Mouse (Mus musculus) hindbrain, embryonic 10.5 days (tissue): ENCODE measurements around the gene P3h3. TPM values are rescaled to one million over a fixed set of nuclear protein-coding genes. Genes with fewer than 3 reads are reported as not detected.
"Not testable (repeated sequence)": the region's sequence is repeated elsewhere in the genome, so short reads cannot be mapped to it uniquely, and the experiment has no call there.

Experiments used
- DNase-seq: peaks from one replicate; pipeline ENCODE4 v3.0.0-alpha.2; 2017; ENCODE audit warnings: low spot score
- H3K27ac ChIP-seq: fragments of 300-500 bp; sonication (generic); 2 replicates; pipeline ENCODE4 v1.5.1; 2016; ENCODE audit warnings: mild to moderate bottlenecking, moderate library complexity
- H3K27me3 ChIP-seq: fragments of 300-500 bp; sonication (generic); 2 replicates; pipeline ENCODE4 v1.6.1; 2016; ENCODE audit warnings: mild to moderate bottlenecking; ENCODE audit not compliant: poor library complexity, insufficient read depth, severe bottlenecking
- H3K36me3 ChIP-seq: fragments of 300-500 bp; sonication (generic); 2 replicates; pipeline ENCODE4 v1.6.1; 2016; ENCODE audit warnings: mild to moderate bottlenecking, moderate library complexity
- H3K4me1 ChIP-seq: fragments of 300-500 bp; sonication (generic); replicated peaks from 2 replicates; pipeline ENCODE4 v1.6.1; 2016; ENCODE audit warnings: mild to moderate bottlenecking
- H3K4me3 ChIP-seq: fragments of 300-500 bp; sonication (generic); 2 replicates; pipeline ENCODE4 v1.5.1; 2016; ENCODE audit warnings: mild to moderate bottlenecking, moderate library complexity
- H3K9me3 ChIP-seq: fragments of 300-500 bp; sonication (generic); 2 replicates; pipeline ENCODE4 v1.6.1; 2016; ENCODE audit warnings: mild to moderate bottlenecking, moderate library complexity
- WGBS: fragments of 180-500 bp; shearing (Covaris S2); methylation state at CpG from one replicate; pipeline ENCODE4 v1.1.7; 2016; 5-methylcytosine and 5-hydroxymethylcytosine counted together
- polyA plus RNA-seq: library from polyadenylated mRNA; unstranded; fragments of >200 nt; fragmentation: Nextera tagmentation; extraction: Ambion mirVana; gene quantifications from 2 replicates; pipeline ENCODE4 v1.2.1, GENCODE M21; 2016

Gene P3h3
- polyA plus RNA-seq, 1 experiment from 2014 or later: 13.4 TPM

DNA sequence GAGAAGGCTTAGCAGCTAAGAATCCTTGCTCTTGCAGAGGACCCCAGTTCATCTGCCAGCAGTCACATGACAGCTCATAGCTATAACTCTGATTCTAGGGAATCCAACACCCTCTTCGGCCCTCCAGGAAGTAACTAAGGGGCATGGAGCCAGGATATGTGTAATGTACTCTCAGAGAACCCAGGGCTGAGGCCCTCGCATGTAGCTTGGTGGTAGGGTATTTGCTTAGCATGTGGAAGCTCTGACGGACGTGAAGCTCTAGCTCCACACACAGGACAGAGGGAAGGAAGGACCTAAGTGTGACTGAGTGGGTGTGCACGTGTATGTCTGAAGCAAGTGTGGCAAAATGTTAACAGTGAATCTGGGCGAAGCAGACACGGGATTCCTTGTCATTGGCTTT, 21.1 kb downstream of the P3h3 start:
- 83% methylated on average over 7 of the region's 7 CpGs for WGBS
- no peak for DNase-seq
- Histone ChIP-seq H3K4me3 (no peak overlapping the region), H3K36me3 (peaks cover 46% of the 10 kb centered on the region), H3K4me1 (peaks cover 63% of the 10 kb centered on the region), H3K27me3 (0 out of 2 replicates have a peak, but pooled peaks cover 11% of the 10 kb centered on the region), H3K27ac (no peak overlapping the region), H3K9me3 (no peaks in the 10 kb centered on the region)

DNA sequence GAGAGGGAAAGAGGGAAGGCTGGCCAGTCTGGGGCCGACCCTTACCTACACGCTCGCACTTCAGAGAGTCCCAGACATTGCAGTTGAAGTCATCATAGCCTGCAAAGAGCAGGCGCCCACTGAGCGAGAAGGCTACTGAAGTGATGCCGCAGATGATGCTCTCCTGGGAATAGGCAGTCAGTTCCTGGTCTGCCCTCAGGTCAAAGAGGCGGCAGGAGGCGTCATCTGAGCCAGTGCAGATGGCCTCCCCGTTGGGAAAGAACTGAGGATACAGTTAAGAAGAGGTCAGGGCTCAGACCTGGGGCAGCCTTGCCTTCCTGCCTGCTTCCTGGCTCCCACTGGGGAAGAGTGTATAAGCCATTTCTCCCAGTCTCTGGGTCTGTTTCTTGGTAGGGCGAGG, 22.0 kb downstream of the P3h3 start:
- no peaks in the 10 kb centered on the region for H3K9me3 ChIP-seq
- peaks cover 68% of the 10 kb centered on the region for H3K4me1 ChIP-seq
- H3K27ac ChIP-seq: peak overlapping the region; percentile 50
- H3K36me3 ChIP-seq: peaks cover 46% of the 10 kb centered on the region
- 0 out of 2 replicates have a peak, but pooled peaks cover 9% of the 10 kb centered on the region for H3K27me3 ChIP-seq
- DNase-seq: peak; percentile 41
- WGBS: 52% methylated on average over 10 of the region's 10 CpGs
- H3K4me3 ChIP-seq: 0 out of 2 replicates have a peak overlapping the region, but pooled peaks have one; percentile 11

DNA sequence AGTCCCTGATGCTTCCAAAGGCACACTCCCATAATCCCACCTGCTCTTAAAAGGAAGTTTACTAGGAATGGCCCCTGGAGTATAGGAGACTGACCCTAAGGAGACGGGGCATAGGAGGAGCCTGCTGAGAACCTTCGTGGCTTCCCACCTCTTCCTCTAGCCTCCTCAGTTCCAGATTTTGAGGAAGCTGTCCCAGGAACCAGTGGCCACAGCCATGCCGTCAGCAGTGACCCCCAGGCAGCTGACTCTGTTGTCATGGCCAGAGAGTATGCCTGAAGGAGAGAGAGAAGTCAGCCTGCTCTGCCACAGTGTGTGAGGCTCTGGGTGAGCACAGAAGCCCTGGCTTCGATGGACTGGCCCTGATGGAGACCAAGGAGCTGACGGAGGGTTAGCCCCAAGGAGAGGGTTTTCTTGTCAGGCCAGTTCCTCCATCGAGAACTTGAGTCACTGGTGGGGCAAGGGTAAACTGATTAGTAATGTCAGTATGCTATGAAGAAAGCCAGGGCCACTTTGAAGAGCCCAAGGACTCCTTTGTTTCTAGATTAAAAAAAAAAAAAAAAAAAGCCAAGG, 23.0 kb downstream of the P3h3 start:
- peaks cover 46% of the 10 kb centered on the region for H3K36me3 ChIP-seq
- H3K4me3 ChIP-seq: no peak overlapping the region
- 0 out of 2 replicates have a peak, but pooled peaks cover 8% of the 10 kb centered on the region for H3K27me3 ChIP-seq
- H3K9me3 ChIP-seq: no peaks in the 10 kb centered on the region
- no peak for DNase-seq
- 0 out of 2 replicates have a peak overlapping the region, but pooled peaks have one; percentile 45 for H3K27ac ChIP-seq
- H3K4me1 ChIP-seq: peaks cover 62% of the 10 kb centered on the region
- 84% methylated on average over 6 of the region's 6 CpGs for WGBS

DNA sequence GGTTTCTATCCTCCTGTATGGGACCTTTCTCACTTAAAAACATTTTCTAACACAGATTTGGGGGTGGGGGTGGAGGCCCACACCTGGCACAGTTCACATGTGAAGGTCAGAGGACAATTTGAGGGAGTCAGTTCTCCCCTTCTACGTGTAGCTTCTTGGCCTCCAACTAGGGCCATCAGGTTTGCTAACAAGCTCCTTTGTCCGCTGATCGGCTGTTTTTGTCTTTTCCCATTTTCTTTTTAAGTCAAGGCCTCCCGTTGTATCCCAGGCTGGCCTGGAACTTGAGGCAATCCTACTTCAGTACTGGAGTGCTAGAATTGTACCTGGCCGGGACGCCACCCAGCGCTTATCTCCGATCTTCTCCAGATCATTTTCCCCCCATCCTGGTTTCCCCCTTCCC, 25.9 kb downstream of the P3h3 start:
- no peak overlapping the region for H3K4me3 ChIP-seq
- H3K27me3 ChIP-seq: no peaks in the 10 kb centered on the region
- peaks cover 56% of the 10 kb centered on the region for H3K4me1 ChIP-seq
- H3K9me3 ChIP-seq: no peaks in the 10 kb centered on the region
- peaks cover 54% of the 10 kb centered on the region for H3K36me3 ChIP-seq
- DNase-seq: no peak
- no peak overlapping the region for H3K27ac ChIP-seq
- 97% methylated on average over 8 of the region's 8 CpGs for WGBS

DNA sequence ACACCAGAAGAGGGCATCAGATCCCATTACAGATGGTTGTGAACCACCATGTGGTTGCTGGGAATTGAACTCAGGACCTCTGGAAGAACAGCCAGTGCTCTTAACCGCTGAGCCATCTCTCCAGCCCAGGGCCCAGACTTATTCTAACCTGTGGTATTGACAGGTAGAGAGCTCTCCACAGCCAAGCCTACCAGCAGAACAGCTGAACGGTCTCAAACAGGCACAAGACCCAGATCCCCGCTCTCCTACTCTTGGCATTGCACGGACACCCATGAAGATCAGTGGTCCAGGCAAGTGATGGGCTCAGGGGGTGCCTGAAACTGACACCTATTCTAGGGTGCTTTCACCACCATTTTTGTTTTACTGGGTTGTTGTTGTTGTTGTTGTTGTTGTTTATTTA, 26.4 kb downstream of the P3h3 start:
- not testable (repeated sequence) for H3K27ac ChIP-seq, DNase-seq, H3K9me3 ChIP-seq, H3K27me3 ChIP-seq
- Histone ChIP-seq H3K4me1 (peaks cover 56% of the 10 kb centered on the region), H3K4me3 (peak overlapping the region; percentile 71), H3K36me3 (peaks cover 58% of the 10 kb centered on the region)
- WGBS: 98% methylated on average over 4 of the region's 4 CpGs

DNA sequence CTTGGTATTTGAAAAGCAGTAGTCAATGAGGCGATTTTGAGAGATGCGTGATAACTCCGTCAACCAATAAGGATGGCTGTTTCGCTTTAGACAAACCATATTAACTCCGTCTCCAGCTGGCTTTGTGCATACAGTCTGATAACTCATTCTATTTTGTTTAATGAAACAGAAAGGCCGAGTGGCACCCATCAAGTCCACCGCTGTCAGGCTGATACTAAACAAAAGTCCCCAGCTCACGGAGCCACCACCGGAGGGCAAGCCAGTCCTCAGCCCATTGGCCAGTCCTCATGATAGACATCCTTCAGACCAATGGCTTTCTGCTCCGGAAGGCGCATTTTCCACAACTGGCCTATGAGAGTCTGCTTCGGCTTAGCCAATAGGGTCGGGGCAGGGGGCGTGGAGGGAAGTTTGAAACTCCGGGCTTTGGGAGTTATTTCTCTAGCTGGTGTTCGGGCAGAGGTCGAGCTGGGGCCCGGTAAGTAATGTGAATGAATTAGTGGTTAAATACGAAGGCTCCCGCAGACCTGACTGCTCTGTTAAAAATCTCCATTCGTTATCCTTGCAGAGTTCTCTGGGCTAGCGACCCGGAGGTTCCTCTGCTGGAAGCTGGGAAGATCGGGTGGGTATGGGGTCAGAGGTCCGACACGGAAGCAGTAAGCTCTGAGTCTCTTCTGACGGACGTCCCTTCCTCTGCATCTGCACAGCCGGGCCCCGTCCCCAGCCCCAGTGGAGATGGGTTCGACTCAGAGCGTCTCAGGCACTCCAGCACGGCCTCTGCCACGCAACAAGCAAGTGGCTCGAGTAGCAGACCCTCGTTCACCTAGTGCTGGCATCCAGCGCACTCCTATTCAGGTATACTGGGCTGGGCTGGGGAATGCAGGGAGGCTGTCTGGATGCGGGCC, 27.5 kb downstream of the P3h3 start:
- no peaks in the 10 kb centered on the region for H3K9me3 ChIP-seq
- H3K36me3 ChIP-seq: peaks cover 63% of the 10 kb centered on the region
- DNase-seq: peak; percentile 93
- peak overlapping the region; percentile 71 for H3K4me3 ChIP-seq
- peak overlapping the region; percentile 92 for H3K27ac ChIP-seq
- H3K4me1 ChIP-seq: peaks cover 47% of the 10 kb centered on the region
- no peaks in the 10 kb centered on the region for H3K27me3 ChIP-seq
- WGBS: under 1% methylated on average over 38 of the region's 38 CpGs

DNA sequence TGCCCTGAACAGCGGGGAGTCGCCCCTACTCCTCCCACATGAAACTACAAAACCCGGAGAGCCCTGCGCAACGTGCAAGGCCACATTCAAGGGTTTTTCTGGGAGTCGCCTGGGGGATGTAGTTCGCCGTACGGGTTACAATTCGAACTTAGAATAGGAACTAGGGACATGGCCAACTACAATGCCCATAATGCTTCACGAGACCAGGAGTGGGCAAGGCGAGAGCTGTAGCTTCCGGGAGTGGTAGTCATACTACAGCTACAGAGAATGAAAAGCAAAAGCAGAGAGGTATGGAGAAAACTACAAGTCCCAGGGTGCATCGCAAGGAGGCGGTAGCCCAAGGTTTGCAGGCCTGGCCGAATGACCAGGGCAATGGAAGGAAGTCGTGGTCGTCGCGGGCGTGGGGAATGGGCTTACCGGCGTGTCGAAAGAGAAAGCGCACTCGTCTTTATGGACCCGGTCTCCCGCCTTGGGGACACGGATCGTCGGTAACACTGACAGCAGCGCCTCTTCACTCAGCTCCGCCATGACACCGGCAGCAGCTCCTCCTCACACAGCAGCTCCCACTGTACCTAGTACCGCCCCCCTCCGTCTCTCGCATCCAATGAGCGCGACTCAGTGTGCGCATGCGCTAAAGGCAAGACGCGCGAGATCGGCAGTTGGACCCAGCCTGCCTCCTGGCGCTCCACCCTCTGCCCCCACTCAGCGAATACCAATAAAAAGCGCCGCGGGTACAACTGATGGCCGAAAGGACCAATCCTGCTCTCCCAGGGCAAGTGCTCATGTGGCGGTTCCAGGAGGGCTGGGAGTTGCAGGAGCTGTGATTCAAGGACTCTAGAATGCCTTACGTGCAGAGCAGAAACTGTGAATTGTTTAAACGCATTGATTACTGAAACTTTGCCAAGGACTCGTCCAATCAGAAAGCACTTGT, 28.4 kb downstream of the P3h3 start, which contains the start of the genes Usp5 and Cdca3:
Gene Usp5 (minus strand): TSS at position 617 of the 931 bp plus-strand sequence.
Gene Cdca3 (plus strand): TSS at position 680 of the 931 bp plus-strand sequence.
- H3K27ac ChIP-seq: peak within 1 kb of the TSS; percentile 92
- H3K36me3 ChIP-seq: peaks cover 63% of the 10 kb centered on the region
- no peaks in the 10 kb centered on the region for H3K27me3 ChIP-seq
- under 1% methylated on average over 55 of the region's 55 CpGs for WGBS
- peaks cover 39% of the 10 kb centered on the region for H3K4me1 ChIP-seq
- H3K4me3 ChIP-seq: peak within 1 kb of the TSS; percentile 71
- DNase-seq: peak; percentile 100
- no peaks in the 10 kb centered on the region for H3K9me3 ChIP-seq

DNA sequence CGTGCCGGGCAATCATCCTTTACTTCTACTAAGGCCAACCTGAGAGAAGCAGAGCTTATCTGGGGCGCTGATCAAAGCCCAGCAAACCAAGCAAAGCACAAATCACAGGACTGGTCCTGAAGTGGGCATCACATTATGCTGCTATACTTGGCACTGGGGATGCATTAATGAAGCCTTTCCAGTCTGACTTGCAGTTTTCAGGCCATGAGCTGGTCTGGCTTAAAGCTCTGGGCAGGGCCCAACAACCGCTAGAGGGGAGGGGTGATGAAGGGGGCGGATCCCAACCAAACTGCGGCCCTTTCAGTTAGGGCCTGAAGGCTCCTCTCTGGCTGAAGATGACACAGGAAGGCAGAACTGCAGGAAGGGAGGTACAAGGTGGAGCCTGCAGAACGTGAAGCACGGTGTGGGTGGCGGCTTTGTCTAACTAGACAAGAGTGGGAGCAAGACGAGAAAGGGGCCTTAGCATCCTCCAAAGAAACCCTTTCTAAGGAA, 29.4 kb downstream of the P3h3 start:
- 28% methylated on average over 10 of the region's 10 CpGs for WGBS
- peak overlapping the region; percentile 92 for H3K27ac ChIP-seq
- peak overlapping the region; percentile 71 for H3K4me3 ChIP-seq
- no peaks in the 10 kb centered on the region for H3K9me3 ChIP-seq
- peak; percentile 37 for DNase-seq
- H3K36me3 ChIP-seq: peaks cover 63% of the 10 kb centered on the region
- H3K27me3 ChIP-seq: no peaks in the 10 kb centered on the region
- peaks cover 36% of the 10 kb centered on the region for H3K4me1 ChIP-seq

DNA sequence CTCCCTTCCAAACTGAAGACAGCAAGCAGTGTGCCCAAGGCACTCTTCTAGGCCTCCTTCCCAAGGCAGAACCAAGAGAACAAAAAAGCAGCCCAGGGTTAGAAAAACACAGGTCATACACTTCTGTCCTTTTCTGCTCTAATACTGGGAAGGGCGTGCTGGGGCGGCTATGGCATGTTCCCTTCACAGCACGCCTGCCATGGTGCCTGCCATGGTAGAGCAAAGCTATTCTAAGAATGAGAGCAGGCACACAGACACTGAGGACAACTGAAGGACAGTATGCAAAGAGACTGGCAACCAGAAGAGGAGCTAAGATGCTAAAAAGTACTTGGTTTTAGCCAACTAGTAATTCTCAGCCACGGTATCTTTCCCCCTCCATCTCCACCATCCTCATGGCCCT, 35.5 kb downstream of the P3h3 start:
- H3K4me3 ChIP-seq: no peak overlapping the region
- H3K4me1 ChIP-seq: no peaks in the 10 kb centered on the region
- no peak for DNase-seq
- 95% methylated on average over 4 of the region's 4 CpGs for WGBS
- peaks cover 99% of the 10 kb centered on the region for H3K36me3 ChIP-seq
- no peaks in the 10 kb centered on the region for H3K9me3 ChIP-seq
- H3K27me3 ChIP-seq: no peaks in the 10 kb centered on the region
- H3K27ac ChIP-seq: no peak overlapping the region

DNA sequence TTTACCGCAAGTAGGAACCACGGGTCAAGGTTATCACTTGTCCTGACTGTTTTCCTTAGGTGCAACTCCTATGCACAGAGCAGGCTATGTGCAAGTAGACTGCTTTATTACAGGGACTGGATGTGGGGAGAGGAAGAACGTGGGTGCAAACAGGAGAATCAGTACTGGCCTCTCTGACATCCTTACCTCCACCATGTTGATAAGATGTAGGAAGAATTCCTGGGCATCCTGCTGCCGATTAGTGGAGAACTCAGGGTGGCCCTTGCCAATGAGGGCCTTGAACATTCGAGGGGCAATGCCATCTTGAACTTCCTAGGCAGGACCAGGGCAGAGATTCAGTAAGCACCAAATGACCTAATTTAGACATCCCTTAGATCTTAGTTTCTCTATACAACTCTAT, 36.7 kb downstream of the P3h3 start:
- no peaks in the 10 kb centered on the region for H3K9me3 ChIP-seq
- H3K27ac ChIP-seq: no peak overlapping the region
- DNase-seq: no peak
- no peaks in the 10 kb centered on the region for H3K27me3 ChIP-seq
- no peak overlapping the region for H3K4me3 ChIP-seq
- H3K36me3 ChIP-seq: peaks cover 100% of the 10 kb centered on the region
- H3K4me1 ChIP-seq: no peaks in the 10 kb centered on the region
- 95% methylated on average over 5 of the region's 5 CpGs for WGBS

DNA sequence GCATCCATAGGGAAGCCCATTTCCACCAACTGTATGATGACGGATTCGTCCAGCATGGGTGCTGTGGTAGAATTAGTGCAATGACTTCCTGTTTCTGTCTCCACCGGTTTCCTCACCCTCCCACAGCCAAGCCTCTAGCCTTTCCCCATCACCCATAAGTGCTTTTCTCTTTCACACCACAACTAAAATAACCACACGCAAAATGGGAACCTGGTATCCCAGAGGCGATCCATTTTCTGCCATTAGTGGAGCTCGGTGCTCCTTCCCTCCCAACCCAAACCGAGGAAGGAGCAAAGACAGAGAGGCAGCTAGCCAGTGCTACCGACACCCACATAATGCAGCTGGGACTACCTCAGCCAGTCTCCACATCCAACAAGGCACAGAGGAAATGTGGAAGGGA, 39.6 kb downstream of the P3h3 start:
- Histone ChIP-seq H3K4me3 (no peak overlapping the region), H3K4me1 (peaks cover 23% of the 10 kb centered on the region), H3K36me3 (peaks cover 81% of the 10 kb centered on the region), H3K9me3 (no peaks in the 10 kb centered on the region), H3K27me3 (no peaks in the 10 kb centered on the region), H3K27ac (no peak overlapping the region)
- no peak for DNase-seq
- 93% methylated on average over 8 of the region's 8 CpGs for WGBS

DNA sequence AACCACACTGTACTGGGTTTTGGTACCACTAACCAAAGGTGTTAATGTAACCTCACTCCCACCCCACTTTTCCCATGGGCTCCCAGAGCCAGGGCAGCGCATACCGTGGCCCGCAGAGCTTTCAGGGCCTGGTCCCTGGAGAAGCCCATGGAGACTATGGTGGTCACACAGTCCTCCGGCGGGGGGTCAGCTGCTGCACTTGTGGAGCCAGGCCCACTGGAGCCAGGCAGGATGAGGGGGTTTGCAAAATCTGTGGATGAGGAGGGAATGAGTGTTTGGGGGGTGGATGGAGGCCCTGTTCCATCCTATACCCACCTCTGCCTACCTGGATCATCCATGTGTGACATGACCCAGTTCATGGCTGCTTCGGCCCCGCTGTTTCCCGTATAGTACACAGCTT, 40.0 kb downstream of the P3h3 start:
- over 99% methylated on average over 8 of the region's 8 CpGs for WGBS
- H3K27me3 ChIP-seq: no peaks in the 10 kb centered on the region
- no peaks in the 10 kb centered on the region for H3K9me3 ChIP-seq
- no peak for DNase-seq
- H3K4me3 ChIP-seq: no peak overlapping the region
- peaks cover 28% of the 10 kb centered on the region for H3K4me1 ChIP-seq
- H3K36me3 ChIP-seq: peaks cover 80% of the 10 kb centered on the region
- H3K27ac ChIP-seq: no peak overlapping the region
